In the genomic region with DNA sequence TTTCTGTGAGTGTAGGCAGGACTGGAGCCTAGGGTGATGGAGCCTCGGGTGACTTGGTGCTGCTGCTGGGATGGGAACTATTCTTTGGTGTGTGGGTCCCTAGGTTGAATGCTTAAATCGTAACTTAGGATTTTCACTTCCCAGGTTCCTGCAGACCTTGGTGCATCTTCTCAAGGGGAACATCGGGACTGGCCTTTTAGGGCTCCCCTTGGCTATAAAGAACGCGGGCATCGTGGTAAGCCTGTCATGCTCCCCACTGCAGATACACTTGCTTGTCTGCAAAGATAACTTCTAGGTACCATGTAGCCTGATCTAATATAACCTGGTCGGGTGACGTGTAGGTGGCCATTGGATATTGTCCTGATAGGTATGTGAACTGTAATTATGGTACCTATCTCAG, we compare ENCODE assay signal across 24 mouse cellular contexts. TPM values are rescaled to one million over a fixed set of nuclear protein-coding genes. Genes with fewer than 3 reads are reported as not detected.
DNase-seq lines count a peak whose midpoint lies in the region; ATAC-seq lines count a peak whose summit lies in the region.
"Had no signal": no experiment of that assay in that cellular context is flagged by ENCODE, and none has a peak within 500 bp of the region (broad histone marks: within the 10 kb centered on the region; RNA-seq: fewer than 3 reads in every experiment).

No protein-coding gene starts in this region.

- no peak for DNase-seq in forebrain, embryonic 10.5 days (ENCODE audit: extremely low spot score, low spot score)
- peak; percentile 64 for DNase-seq in heart, adult 11 months
- DNase-seq in midbrain, embryonic 10.5 days (ENCODE audit: low spot score): no peak
- DNase-seq: adrenal gland, adult 8-10 months; adrenal gland, postnatal 25 days; cerebellum, adult 11-12 months; cerebellum, adult 8-10 months; cerebellum, postnatal 10 days; cerebellum, postnatal 36 days; gastrocnemius, postnatal 25 days; heart, adult 2 months; heart, postnatal 10 days; heart, postnatal 4 days; kidney, adult 18-20 months had no signal

- no peak overlapping the region for H3K9ac ChIP-seq in forebrain, embryonic 12.5 days
- no peak overlapping the region for H3K9ac ChIP-seq in heart, embryonic 11.5 days (ENCODE audit: low read depth, low read length)
- no peak overlapping the region for H3K9ac ChIP-seq in midbrain, embryonic 13.5 days (replicated peaks)
- H3K9ac ChIP-seq: heart, embryonic 12.5 days; heart, embryonic 15.5 days; hindbrain, embryonic 14.5 days had no signal

- no peak for ATAC-seq in forebrain, embryonic 12.5 days (ENCODE audit: low FRiP score)
- ATAC-seq in heart, embryonic 11.5 days (replicated peaks; ENCODE audit: insufficient number of reproducible peaks, low FRiP score, low TSS enrichment): no peak
- ATAC-seq in midbrain, embryonic 13.5 days: no peak
- ATAC-seq: activated CD4-positive, CD25-positive, alpha-beta regulatory T cell, adult 4 months; inflammation-experienced regulatory T-cells, adult 6 months; intestine, embryonic 16.5 days had no signal

- no peak overlapping the region for H3K4me3 ChIP-seq in forebrain, embryonic 12.5 days (replicated peaks)
- H3K4me3 ChIP-seq in forebrain, embryonic 10.5 days: no peak overlapping the region
- H3K4me3 ChIP-seq in heart, embryonic 11.5 days (ENCODE audit: low read depth, low read length): no peak overlapping the region
- no peak overlapping the region for H3K4me3 ChIP-seq in midbrain, embryonic 13.5 days (replicated peaks)
- H3K4me3 ChIP-seq in midbrain, embryonic 10.5 days: no peak overlapping the region
- H3K4me3 ChIP-seq: heart, adult 2 months; heart, embryonic 12.5 days; heart, embryonic 15.5 days had no signal

- 91% methylated on average over 8 of the region's 8 CpGs for WGBS in forebrain, embryonic 12.5 days
- 93% methylated on average over 8 of the region's 8 CpGs for WGBS in forebrain, embryonic 10.5 days
- WGBS in heart, embryonic 11.5 days (ENCODE audit: insufficient replicate concordance): 87% methylated on average over 8 of the region's 8 CpGs
- WGBS in midbrain, embryonic 13.5 days: 94% methylated on average over 8 of the region's 8 CpGs
- 91% methylated on average over 8 of the region's 8 CpGs for WGBS in midbrain, embryonic 10.5 days

- peaks cover 27% of the 10 kb centered on the region for H3K36me3 ChIP-seq in forebrain, embryonic 12.5 days (replicated peaks)
- H3K36me3 ChIP-seq in forebrain, embryonic 10.5 days (replicated peaks): peaks cover 19% of the 10 kb centered on the region
- peaks cover 4% of the 10 kb centered on the region; the same call in 1 of the 2 replicates for H3K36me3 ChIP-seq in heart, embryonic 11.5 days (ENCODE audit: control insufficient read depth, insufficient read depth, low read length)
- peaks cover 39% of the 10 kb centered on the region for H3K36me3 ChIP-seq in midbrain, embryonic 13.5 days
- peaks cover 36% of the 10 kb centered on the region for H3K36me3 ChIP-seq in midbrain, embryonic 10.5 days

- no peak overlapping the region for H3K4me2 ChIP-seq in forebrain, embryonic 12.5 days
- H3K4me2 ChIP-seq in heart, embryonic 11.5 days: no peak overlapping the region
- no peak overlapping the region for H3K4me2 ChIP-seq in midbrain, embryonic 13.5 days (replicated peaks)
- H3K4me2 ChIP-seq: heart, embryonic 12.5 days; heart, embryonic 15.5 days had no signal

- no peaks in the 10 kb centered on the region for H3K27me3 ChIP-seq in forebrain, embryonic 12.5 days
- H3K27me3 ChIP-seq in forebrain, embryonic 10.5 days (ENCODE audit: poor library complexity, severe bottlenecking): no peaks in the 10 kb centered on the region
- no peaks in the 10 kb centered on the region for H3K27me3 ChIP-seq in heart, embryonic 11.5 days (ENCODE audit: control insufficient read depth, insufficient read depth, low read length)
- H3K27me3 ChIP-seq in midbrain, embryonic 13.5 days: no peaks in the 10 kb centered on the region
- H3K27me3 ChIP-seq in midbrain, embryonic 10.5 days (ENCODE audit: low read depth, poor library complexity, severe bottlenecking): no peaks in the 10 kb centered on the region
- H3K27me3 ChIP-seq: heart, embryonic 12.5 days; heart, embryonic 15.5 days had no signal

- H3K4me1 ChIP-seq in forebrain, embryonic 12.5 days: peaks cover 16% of the 10 kb centered on the region
- no peaks in the 10 kb centered on the region; the same call in 1 of the 2 replicates for H3K4me1 ChIP-seq in forebrain, embryonic 10.5 days
- H3K4me1 ChIP-seq in heart, embryonic 11.5 days (ENCODE audit: control insufficient read depth, insufficient read depth, low read length): no peaks in the 10 kb centered on the region
- H3K4me1 ChIP-seq in midbrain, embryonic 13.5 days (replicated peaks): peaks cover 16% of the 10 kb centered on the region
- 0 out of 2 replicates have a peak, but pooled peaks cover 3% of the 10 kb centered on the region for H3K4me1 ChIP-seq in midbrain, embryonic 10.5 days
- H3K4me1 ChIP-seq: heart, embryonic 12.5 days; heart, embryonic 15.5 days had no signal

- peak overlapping the region; percentile 68 for H3K27ac ChIP-seq in forebrain, embryonic 12.5 days
- H3K27ac ChIP-seq in forebrain, embryonic 10.5 days: no peak overlapping the region
- H3K27ac ChIP-seq in heart, embryonic 11.5 days (ENCODE audit: low read depth, low read length): no peak overlapping the region
- peak overlapping the region; percentile 0; the same call in 1 of the 2 replicates for H3K27ac ChIP-seq in midbrain, embryonic 13.5 days
- H3K27ac ChIP-seq in midbrain, embryonic 10.5 days (replicated peaks): no peak overlapping the region
- H3K27ac ChIP-seq: heart, adult 2 months; heart, embryonic 15.5 days; hindbrain, postnatal 0 days had no signal

- no peaks in the 10 kb centered on the region for H3K9me3 ChIP-seq in forebrain, embryonic 12.5 days
- no peaks in the 10 kb centered on the region for H3K9me3 ChIP-seq in forebrain, embryonic 10.5 days
- no peaks in the 10 kb centered on the region for H3K9me3 ChIP-seq in heart, embryonic 11.5 days (replicated peaks; ENCODE audit: control insufficient read depth, low read length)
- no peaks in the 10 kb centered on the region for H3K9me3 ChIP-seq in midbrain, embryonic 13.5 days
- H3K9me3 ChIP-seq in midbrain, embryonic 10.5 days (replicated peaks): no peaks in the 10 kb centered on the region
- H3K9me3 ChIP-seq: heart, embryonic 12.5 days; heart, embryonic 15.5 days had no signal

RNA-seq across cellular contexts. Expression of a gene that starts 11.0 kb away (rescaled TPM):
- polyA plus RNA-seq in forebrain, embryonic 12.5 days (2016; fragmentation: Nextera tagmentation; extraction: Ambion mirVana): 22.3 and 24.4 TPM in 2 replicates
- polyA plus RNA-seq in forebrain, embryonic 10.5 days (2016; fragmentation: Nextera tagmentation; extraction: Ambion mirVana): 9.9 and 10.9 TPM in 2 replicates
- polyA plus RNA-seq in heart, embryonic 11.5 days (2014; fragmentation: Nextera tagmentation; extraction: Ambion mirVana): 11.4 and 12.6 TPM in 2 replicates
- polyA plus RNA-seq in midbrain, embryonic 13.5 days (2015; fragmentation: Nextera tagmentation; extraction: Ambion mirVana): 21.1 and 23.2 TPM in 2 replicates
- polyA plus RNA-seq in midbrain, embryonic 10.5 days (2016; fragmentation: Nextera tagmentation; extraction: Ambion mirVana): 9.4 and 12.3 TPM in 2 replicates

Comparison
In these comparisons a context has a peak if more than half of its experiments do, and no peak if none do; other contexts are left out.
1. H3K27ac ChIP-seq: peak in forebrain, embryonic 12.5 days (single experiment) and midbrain, embryonic 13.5 days (single experiment); none in forebrain, embryonic 10.5 days (single experiment), heart, embryonic 11.5 days (single experiment) and midbrain, embryonic 10.5 days (single experiment).